Mouse (Mus musculus) kidney, adult 2 months (tissue): ENCODE measurements at regions not wholly inside any gene's neighbourhood (a gene's known extent, or its start where the extent isn't known, plus 50 kb on each side); places are given as distances from the start of the nearest gene placed in this dataset.

Experiments used
- DNase-seq: peaks from one replicate; pipeline ENCODE4 v3.0.0; 2021
- H3K27ac ChIP-seq: fragments of 200-500 bp; 2 replicates; pipeline ENCODE4 v1.5.1; 2012; ENCODE audit warnings: low read depth, low read length, control low read depth, inconsistent platforms; ENCODE audit not compliant: insufficient read depth
- H3K27me3 ChIP-seq: fragments of 200-500 bp; replicated peaks from 2 replicates; pipeline ENCODE4 v1.6.1; 2012; ENCODE audit warnings: mild to moderate bottlenecking, moderate library complexity, low read length, inconsistent platforms; ENCODE audit not compliant: control insufficient read depth, insufficient read depth
- H3K36me3 ChIP-seq: fragments of 200-500 bp; 2 replicates; pipeline ENCODE4 v1.6.1; 2012; ENCODE audit warnings: mild to moderate bottlenecking, moderate library complexity, low read length, inconsistent platforms; ENCODE audit not compliant: control insufficient read depth, insufficient read depth
- H3K4me1 ChIP-seq: fragments of 200-500 bp; 2 replicates; pipeline ENCODE4 v1.6.1; 2011; ENCODE audit warnings: low read length; ENCODE audit not compliant: control insufficient read depth, insufficient read depth
- H3K4me3 ChIP-seq: fragments of 200-500 bp; 2 replicates; pipeline ENCODE4 v1.5.1; 2011; ENCODE audit warnings: mild to moderate bottlenecking, low read depth, low read length, control low read depth; ENCODE audit not compliant: insufficient read depth
- CTCF ChIP-seq: fragments of 200-500 bp; conservative IDR thresholded peaks from 2 replicates; pipeline ENCODE4 v1.5.1; 2011; ENCODE audit warnings: low read depth, mild to moderate bottlenecking, control low read depth, low read length, moderate library complexity, mixed read lengths; ENCODE audit not compliant: insufficient read depth, insufficient read length
- POLR2A ChIP-seq: fragments of 200-500 bp; IDR thresholded peaks from one replicate; pipeline ENCODE4 v1.6.1; 2011; ENCODE audit warnings: low read depth, low read length, control low read depth
- WGBS: fragments of 180-500 bp; shearing (Covaris S2); methylation state at CpG from one replicate; pipeline ENCODE4 v1.1.7; 2018; 5-methylcytosine and 5-hydroxymethylcytosine counted together

DNA sequence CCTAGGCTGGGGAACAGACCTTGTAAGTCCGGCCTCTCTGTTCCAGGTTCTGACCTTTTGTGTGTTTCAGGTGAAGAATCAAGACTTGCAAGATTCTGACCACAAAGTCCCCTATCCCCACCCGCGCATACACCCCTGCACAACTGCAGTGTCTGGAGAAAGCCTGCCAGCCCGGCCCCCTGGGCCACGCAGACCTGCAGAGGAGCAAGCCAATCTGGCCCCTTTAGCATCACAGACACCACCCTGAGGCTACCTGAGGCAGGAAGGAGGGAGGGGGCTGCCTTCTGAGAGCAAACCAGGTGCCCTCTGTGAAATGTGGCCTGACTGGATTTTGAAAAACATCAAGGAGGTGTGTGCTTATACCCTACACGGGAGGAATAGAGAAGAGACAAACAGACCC lies 213.8 kb upstream of the Spdye4c start:
- no peak for TF ChIP-seq CTCF
- TF ChIP-seq POLR2A: no peak

GRCm38 (mm10) chr2:128377680-128378079 lies 213.3 kb upstream of the Spdye4c start:
- Histone ChIP-seq H3K36me3 (no peaks in the 10 kb centered on the region), H3K4me1 (no peaks in the 10 kb centered on the region; the same call in 1 of the 2 replicates), H3K27me3 (no peaks in the 10 kb centered on the region), H3K27ac (no peak overlapping the region), H3K4me3 (no peak overlapping the region)
- no peak for TF ChIP-seq CTCF
- TF ChIP-seq POLR2A: no peak
- DNase-seq: no peak
- 47% methylated on average over 10 of the region's 10 CpGs for WGBS

More for the DNA sequence above, 213.8 kb upstream of the Spdye4c start:
- no peaks in the 10 kb centered on the region for H3K36me3 ChIP-seq
- H3K27me3 ChIP-seq: no peaks in the 10 kb centered on the region
- no peak overlapping the region for H3K4me3 ChIP-seq
- 79% methylated on average over 6 of the region's 6 CpGs for WGBS
- no peaks in the 10 kb centered on the region; the same call in 1 of the 2 replicates for H3K4me1 ChIP-seq
- DNase-seq: no peak
- H3K27ac ChIP-seq: no peak overlapping the region

- DNase-seq: no peak
- WGBS: 74% methylated on average over 7 of the region's 7 CpGs
- TF ChIP-seq POLR2A: no peak
- TF ChIP-seq CTCF: no peak
Measured at GRCm38 (mm10) chr2:128378456-128378855, 212.6 kb upstream of the Spdye4c start.

DNA sequence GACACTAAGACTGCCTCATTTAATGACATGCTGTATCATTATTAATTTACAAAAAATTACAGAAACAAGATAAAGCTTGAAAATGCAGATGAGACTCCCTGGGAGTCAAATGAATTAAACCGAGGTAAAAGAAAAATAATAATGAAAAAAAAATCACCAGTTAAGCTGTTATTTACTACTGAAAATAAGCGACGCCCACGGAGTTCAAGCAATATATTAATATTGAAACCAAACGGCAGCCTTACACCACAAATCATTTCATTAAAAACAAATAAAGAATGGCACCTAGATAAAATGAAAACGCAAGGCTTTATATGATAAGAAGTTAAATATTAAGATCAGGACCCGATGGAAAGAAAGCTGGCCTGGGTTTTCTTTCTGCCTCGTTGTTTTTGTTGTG lies 211.9 kb upstream of the Spdye4c start:
- TF ChIP-seq POLR2A: no peak
- no peak for TF ChIP-seq CTCF
- no peak for DNase-seq
- Histone ChIP-seq H3K27me3 (no peaks in the 10 kb centered on the region), H3K27ac (no peak overlapping the region), H3K36me3 (no peaks in the 10 kb centered on the region), H3K4me1 (no peaks in the 10 kb centered on the region), H3K4me3 (no peak overlapping the region)
- 68% methylated on average over 8 of the region's 8 CpGs for WGBS

More at GRCm38 (mm10) chr2:128378456-128378855, 212.6 kb upstream of the Spdye4c start:
- H3K4me3 ChIP-seq: no peak overlapping the region
- H3K4me1 ChIP-seq: no peaks in the 10 kb centered on the region
- no peaks in the 10 kb centered on the region for H3K27me3 ChIP-seq
- no peaks in the 10 kb centered on the region for H3K36me3 ChIP-seq
- H3K27ac ChIP-seq: no peak overlapping the region

GRCm38 (mm10) chr2:128379554-128379953 lies 211.5 kb upstream of the Spdye4c start:
- no peak overlapping the region for H3K27ac ChIP-seq
- WGBS: 87% methylated on average over 8 of the region's 8 CpGs

GRCm38 (mm10) chr2:128380581-128380980 lies 210.4 kb upstream of the Spdye4c start:
- TF ChIP-seq POLR2A (no peak), CTCF (no peak)
- no peaks in the 10 kb centered on the region for H3K27me3 ChIP-seq
- H3K36me3 ChIP-seq: no peaks in the 10 kb centered on the region
- H3K4me1 ChIP-seq: no peaks in the 10 kb centered on the region
- no peak overlapping the region for H3K4me3 ChIP-seq
- 76% methylated on average over 7 of the region's 7 CpGs for WGBS
- no peak overlapping the region for H3K27ac ChIP-seq
- DNase-seq: no peak

More at GRCm38 (mm10) chr2:128379554-128379953, 211.5 kb upstream of the Spdye4c start:
- DNase-seq: no peak
- no peaks in the 10 kb centered on the region for H3K27me3 ChIP-seq
- no peaks in the 10 kb centered on the region for H3K4me1 ChIP-seq
- H3K4me3 ChIP-seq: no peak overlapping the region
- no peak for TF ChIP-seq CTCF
- TF ChIP-seq POLR2A: no peak
- no peaks in the 10 kb centered on the region for H3K36me3 ChIP-seq

- Histone ChIP-seq H3K27ac (no peak overlapping the region), H3K36me3 (no peaks in the 10 kb centered on the region), H3K4me1 (peaks cover 2% of the 10 kb centered on the region; the same call in 1 of the 2 replicates), H3K4me3 (no peak overlapping the region), H3K27me3 (no peaks in the 10 kb centered on the region)
- no peak for TF ChIP-seq POLR2A
- TF ChIP-seq CTCF: no peak
- DNase-seq: no peak
- WGBS: 89% methylated on average over 5 of the region's 5 CpGs
Measured at GRCm38 (mm10) chr2:128381684-128382205, 209.3 kb upstream of the Spdye4c start.
